Mouse (Mus musculus): ENCODE data around the gene Uncx. TPM values are rescaled to one million over a fixed set of nuclear protein-coding genes. Genes with fewer than 3 reads are reported as not detected.

The Uncx gene
- polyA plus RNA-seq, 1 experiment from 2014 or later: not detected

DNA sequence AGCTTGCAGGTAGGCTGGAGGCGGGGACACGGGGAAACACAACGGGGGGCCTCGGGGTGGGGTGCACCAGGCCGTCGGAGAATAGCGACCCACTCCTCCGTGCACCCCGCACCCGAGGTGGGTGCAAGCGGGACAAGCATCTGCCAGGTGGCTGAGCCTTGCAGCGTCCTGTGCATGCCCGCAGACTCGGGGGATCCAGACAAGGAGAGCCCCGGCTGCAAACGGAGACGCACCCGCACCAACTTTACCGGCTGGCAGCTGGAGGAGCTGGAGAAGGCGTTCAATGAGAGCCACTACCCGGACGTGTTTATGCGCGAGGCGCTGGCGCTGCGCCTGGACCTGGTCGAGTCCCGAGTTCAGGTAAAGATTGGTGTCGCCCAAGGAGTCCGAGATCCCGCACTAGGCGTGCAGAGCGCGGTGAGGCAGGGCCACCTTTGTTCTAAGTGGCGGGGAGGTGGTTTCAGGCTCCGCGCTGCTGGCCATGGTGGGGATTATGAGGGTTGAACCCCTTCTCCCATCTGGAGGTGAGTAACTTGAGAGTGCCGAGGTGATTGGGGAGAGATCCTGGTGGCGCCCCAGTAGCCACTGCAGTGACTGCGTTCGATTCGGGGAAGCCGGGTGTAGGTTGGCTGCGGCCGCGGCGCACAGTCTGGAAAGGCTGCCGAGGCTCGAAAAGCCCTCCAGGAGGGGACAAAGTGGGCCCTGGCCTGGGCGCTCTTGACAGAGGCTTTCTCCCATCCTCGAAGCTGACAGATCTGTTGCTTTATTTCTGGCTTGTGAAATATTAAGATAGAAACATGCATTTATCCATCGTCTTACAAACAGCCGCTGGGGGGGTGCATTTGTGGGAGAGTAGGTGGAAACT lies 1.2 kb downstream of the Uncx start:
- Histone ChIP-seq H3K4me1 (peaks cover 11% of the 10 kb centered on the region; the same call in 1 of the 2 replicates), H3K36me3 (no peaks in the 10 kb centered on the region), H3K9ac (no peak overlapping the region), H3K4me3 (no peak overlapping the region), H3K27me3 (replicated peaks) (peaks cover 100% of the 10 kb centered on the region), H3K27ac (no peak overlapping the region), H3K9me3 (replicated peaks) (no peaks in the 10 kb centered on the region), H3K4me2 (0 out of 2 replicates have a peak overlapping the region, but pooled peaks have one; percentile 48)
- WGBS (ENCODE audit: insufficient replicate concordance): 2% methylated on average over 54 of the region's 54 CpGs
- no peak for ATAC-seq

DNA sequence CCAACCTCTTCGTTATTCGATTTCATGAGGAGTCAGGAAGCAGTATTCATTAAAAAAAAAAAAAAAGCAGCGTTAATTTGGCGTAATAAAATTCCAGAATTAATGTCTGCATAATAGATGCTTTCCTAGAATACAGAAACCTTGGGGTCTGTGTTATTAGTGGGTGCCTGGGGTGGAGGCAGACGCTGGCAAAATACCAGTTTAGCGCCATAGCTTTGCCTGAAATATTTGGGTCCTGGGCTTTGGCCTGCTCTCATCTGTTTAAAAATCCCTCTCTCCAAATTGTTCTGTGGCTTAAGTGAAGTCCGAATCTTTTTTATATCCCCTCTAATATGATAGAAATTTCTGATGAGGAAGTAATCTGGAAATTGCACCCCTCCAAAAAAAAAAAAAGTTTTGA lies 1.9 kb downstream of the Uncx start:
- H3K4me1 ChIP-seq: peaks cover 11% of the 10 kb centered on the region; the same call in 1 of the 2 replicates
- no peak overlapping the region for H3K9ac ChIP-seq
- ATAC-seq: no peak

DNA sequence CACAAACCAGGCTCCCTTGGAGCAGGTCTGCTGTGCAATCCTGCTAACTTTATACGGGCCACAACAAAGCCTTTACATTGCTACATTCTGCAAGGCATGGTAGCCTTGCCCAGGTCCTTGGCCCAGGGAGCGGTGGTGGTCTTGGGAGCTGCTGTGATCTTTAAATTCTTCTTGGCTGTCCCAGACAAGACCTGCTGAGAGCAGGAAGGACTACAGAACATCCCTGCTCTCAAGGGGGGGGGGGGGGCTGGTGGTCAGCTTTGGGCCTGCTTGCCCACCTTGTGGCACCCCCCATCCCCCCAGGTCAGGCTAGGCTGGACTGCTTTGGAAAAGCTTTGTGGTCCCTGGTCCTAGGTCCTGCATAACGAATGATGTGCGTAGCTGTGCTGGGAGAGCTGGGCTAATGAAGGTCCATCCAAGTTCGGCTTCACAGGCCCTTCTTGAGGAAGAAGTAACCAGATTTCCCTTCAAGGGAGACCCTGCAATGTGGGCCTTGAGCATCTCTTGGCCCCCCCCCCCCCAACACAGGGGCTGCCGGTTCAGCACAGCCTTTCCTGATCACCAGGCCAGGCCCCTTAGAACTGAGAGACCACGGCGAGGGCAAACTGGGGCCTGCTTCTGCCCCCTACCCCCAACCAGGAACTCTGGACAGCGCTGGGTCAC lies 2.5 kb downstream of the Uncx start:
- H3K4me3 ChIP-seq: no peak overlapping the region
- no peak overlapping the region for H3K27ac ChIP-seq
- peaks cover 11% of the 10 kb centered on the region; the same call in 1 of the 2 replicates for H3K4me1 ChIP-seq
- H3K9ac ChIP-seq: no peak overlapping the region
- ATAC-seq: no peak
- no peaks in the 10 kb centered on the region for H3K9me3 ChIP-seq (replicated peaks)
- no peak overlapping the region for H3K4me2 ChIP-seq
- H3K27me3 ChIP-seq (replicated peaks): peaks cover 100% of the 10 kb centered on the region
- H3K36me3 ChIP-seq: no peaks in the 10 kb centered on the region
- WGBS (ENCODE audit: insufficient replicate concordance): 6% methylated on average over 9 of the region's 9 CpGs

More for the DNA sequence above, 1.9 kb downstream of the Uncx start:
- Histone ChIP-seq H3K36me3 (no peaks in the 10 kb centered on the region), H3K9me3 (replicated peaks) (no peaks in the 10 kb centered on the region), H3K4me3 (no peak overlapping the region), H3K27ac (no peak overlapping the region), H3K27me3 (replicated peaks) (peaks cover 100% of the 10 kb centered on the region), H3K4me2 (no peak overlapping the region)
- 6% methylated on average over 7 of the region's 7 CpGs for WGBS (ENCODE audit: insufficient replicate concordance)

GRCm38 (mm10) chr5:139546336-139546770 lies 3.1 kb downstream of the Uncx start:
- no peak overlapping the region for H3K4me2 ChIP-seq
- no peaks in the 10 kb centered on the region for H3K36me3 ChIP-seq
- peaks cover 100% of the 10 kb centered on the region for H3K27me3 ChIP-seq (replicated peaks)
- no peak overlapping the region for H3K9ac ChIP-seq
- WGBS (ENCODE audit: insufficient replicate concordance): 2% methylated on average over 26 of the region's 26 CpGs
- no peak overlapping the region for H3K4me3 ChIP-seq
- no peak for ATAC-seq
- H3K4me1 ChIP-seq: peaks cover 11% of the 10 kb centered on the region; the same call in 1 of the 2 replicates
- no peaks in the 10 kb centered on the region for H3K9me3 ChIP-seq (replicated peaks)
- H3K27ac ChIP-seq: no peak overlapping the region

DNA sequence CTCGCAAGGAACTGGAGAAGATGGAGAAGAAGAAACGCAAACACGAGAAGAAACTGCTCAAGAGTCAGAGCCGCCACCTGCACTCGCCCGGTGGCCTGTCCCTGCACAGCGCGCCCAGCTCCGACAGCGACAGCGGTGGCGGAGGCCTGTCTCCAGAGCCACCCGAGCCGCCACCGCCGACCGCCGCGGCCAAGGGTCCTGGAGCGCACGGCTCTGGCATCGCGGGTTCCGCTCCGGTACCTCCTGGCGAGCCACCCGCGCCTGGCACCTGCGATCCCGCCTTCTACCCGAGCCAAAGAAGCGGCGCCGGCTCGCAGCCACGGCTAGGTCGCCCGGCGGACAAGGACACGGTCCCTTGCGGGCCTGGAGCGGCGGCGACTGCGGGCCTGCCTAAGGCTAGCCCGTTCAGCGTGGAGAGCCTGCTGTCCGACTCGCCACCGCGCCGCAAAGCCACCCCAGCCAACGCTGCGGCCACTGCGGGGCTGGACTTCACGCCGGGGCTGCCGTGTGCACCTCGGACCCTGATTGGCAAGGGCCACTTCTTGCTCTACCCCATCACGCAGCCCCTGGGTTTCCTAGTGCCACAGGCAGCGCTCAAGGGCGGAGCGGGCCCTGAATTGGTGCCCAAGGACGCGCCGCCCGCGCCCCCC lies 3.6 kb downstream of the Uncx start:
- Histone ChIP-seq H3K9me3 (replicated peaks) (no peaks in the 10 kb centered on the region), H3K4me3 (no peak overlapping the region), H3K27ac (no peak overlapping the region), H3K4me2 (no peak overlapping the region), H3K4me1 (peaks cover 11% of the 10 kb centered on the region; the same call in 1 of the 2 replicates), H3K36me3 (no peaks in the 10 kb centered on the region), H3K9ac (no peak overlapping the region), H3K27me3 (replicated peaks) (peaks cover 100% of the 10 kb centered on the region)
- under 1% methylated on average over 66 of the region's 68 CpGs for WGBS (ENCODE audit: insufficient replicate concordance)
- ATAC-seq: no peak

- Histone ChIP-seq H3K9ac (no peak overlapping the region), H3K36me3 (no peaks in the 10 kb centered on the region), H3K9me3 (replicated peaks) (no peaks in the 10 kb centered on the region), H3K27me3 (replicated peaks) (peaks cover 100% of the 10 kb centered on the region), H3K4me2 (no peak overlapping the region), H3K4me3 (no peak overlapping the region), H3K27ac (no peak overlapping the region), H3K4me1 (peaks cover 11% of the 10 kb centered on the region; the same call in 1 of the 2 replicates)
- no peak for ATAC-seq
- under 1% methylated on average over 44 of the region's 49 CpGs for WGBS (ENCODE audit: insufficient replicate concordance)
Measured at GRCm38 (mm10) chr5:139547421-139547931, 4.2 kb downstream of the Uncx start.

- ATAC-seq: no peak
- Histone ChIP-seq H3K36me3 (no peaks in the 10 kb centered on the region), H3K4me3 (no peak overlapping the region), H3K27ac (no peak overlapping the region), H3K4me2 (no peak overlapping the region), H3K9ac (no peak overlapping the region), H3K9me3 (replicated peaks) (no peaks in the 10 kb centered on the region), H3K4me1 (0 out of 2 replicates have a peak, but pooled peaks cover 3% of the 10 kb centered on the region), H3K27me3 (replicated peaks) (peaks cover 100% of the 10 kb centered on the region)
- 7% methylated on average over 28 of the region's 29 CpGs for WGBS (ENCODE audit: insufficient replicate concordance)
Measured at GRCm38 (mm10) chr5:139553446-139554273, 10.4 kb downstream of the Uncx start.

- 8% methylated on average over 28 of the region's 28 CpGs for WGBS (ENCODE audit: insufficient replicate concordance)
- H3K27me3 ChIP-seq (replicated peaks): peaks cover 100% of the 10 kb centered on the region
- H3K27ac ChIP-seq: no peak overlapping the region
- no peaks in the 10 kb centered on the region for H3K36me3 ChIP-seq
- H3K4me3 ChIP-seq: no peak overlapping the region
- ATAC-seq: no peak
- no peak overlapping the region for H3K4me2 ChIP-seq
- 0 out of 2 replicates have a peak, but pooled peaks cover 3% of the 10 kb centered on the region for H3K4me1 ChIP-seq
- no peaks in the 10 kb centered on the region for H3K9me3 ChIP-seq (replicated peaks)
- H3K9ac ChIP-seq: no peak overlapping the region
Measured at GRCm38 (mm10) chr5:139554478-139555335, 11.4 kb downstream of the Uncx start.

DNA sequence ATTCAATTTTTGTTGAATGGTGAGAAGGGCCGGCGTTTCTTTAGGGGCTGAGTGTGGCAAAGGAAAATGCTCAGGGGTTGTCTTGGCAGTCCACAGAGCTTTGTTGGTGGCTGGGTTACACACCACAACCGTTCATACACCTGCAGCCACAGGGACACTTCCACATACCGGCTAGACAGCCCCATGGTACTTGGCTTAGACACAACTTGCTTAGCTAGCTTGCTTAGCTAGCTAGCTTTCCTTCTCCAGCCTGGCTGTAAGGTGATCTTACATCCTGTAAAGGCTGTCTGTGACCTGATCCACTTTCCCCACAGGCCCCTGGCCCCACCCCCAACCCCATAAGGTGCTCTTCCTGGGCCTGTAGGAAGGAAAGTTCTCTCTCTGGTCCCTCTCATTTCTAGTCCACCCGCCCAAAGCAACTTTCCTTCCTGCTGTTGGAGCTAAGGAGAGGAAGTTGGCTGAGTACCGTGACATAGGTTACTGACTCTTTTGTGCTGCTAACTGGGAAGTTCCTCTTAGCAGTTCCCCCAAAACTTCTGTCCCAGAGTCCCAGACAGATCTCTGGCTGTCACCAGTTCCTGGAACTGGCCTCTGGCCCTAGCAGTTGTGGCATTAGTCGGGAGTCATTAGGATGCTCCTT lies 12.3 kb downstream of the Uncx start:
- Histone ChIP-seq H3K9me3 (replicated peaks) (no peaks in the 10 kb centered on the region), H3K36me3 (no peaks in the 10 kb centered on the region), H3K9ac (no peak overlapping the region), H3K4me2 (no peak overlapping the region), H3K27me3 (replicated peaks) (peaks cover 100% of the 10 kb centered on the region), H3K4me3 (no peak overlapping the region), H3K4me1 (0 out of 2 replicates have a peak, but pooled peaks cover 3% of the 10 kb centered on the region), H3K27ac (no peak overlapping the region)
- no peak for ATAC-seq
- WGBS (ENCODE audit: insufficient replicate concordance): under 1% methylated on average over 7 of the region's 7 CpGs

GRCm38 (mm10) chr5:139556116-139556678 lies 12.9 kb downstream of the Uncx start:
- Histone ChIP-seq H3K4me1 (0 out of 2 replicates have a peak, but pooled peaks cover 3% of the 10 kb centered on the region), H3K4me2 (no peak overlapping the region), H3K27ac (no peak overlapping the region), H3K9ac (no peak overlapping the region), H3K36me3 (no peaks in the 10 kb centered on the region), H3K4me3 (no peak overlapping the region), H3K27me3 (replicated peaks) (peaks cover 100% of the 10 kb centered on the region), H3K9me3 (replicated peaks) (no peaks in the 10 kb centered on the region)
- no peak for ATAC-seq
- WGBS (ENCODE audit: insufficient replicate concordance): 6% methylated on average over 6 of the region's 6 CpGs
